8 mouse cellular contexts compared by ENCODE assay signal in the genomic region with DNA sequence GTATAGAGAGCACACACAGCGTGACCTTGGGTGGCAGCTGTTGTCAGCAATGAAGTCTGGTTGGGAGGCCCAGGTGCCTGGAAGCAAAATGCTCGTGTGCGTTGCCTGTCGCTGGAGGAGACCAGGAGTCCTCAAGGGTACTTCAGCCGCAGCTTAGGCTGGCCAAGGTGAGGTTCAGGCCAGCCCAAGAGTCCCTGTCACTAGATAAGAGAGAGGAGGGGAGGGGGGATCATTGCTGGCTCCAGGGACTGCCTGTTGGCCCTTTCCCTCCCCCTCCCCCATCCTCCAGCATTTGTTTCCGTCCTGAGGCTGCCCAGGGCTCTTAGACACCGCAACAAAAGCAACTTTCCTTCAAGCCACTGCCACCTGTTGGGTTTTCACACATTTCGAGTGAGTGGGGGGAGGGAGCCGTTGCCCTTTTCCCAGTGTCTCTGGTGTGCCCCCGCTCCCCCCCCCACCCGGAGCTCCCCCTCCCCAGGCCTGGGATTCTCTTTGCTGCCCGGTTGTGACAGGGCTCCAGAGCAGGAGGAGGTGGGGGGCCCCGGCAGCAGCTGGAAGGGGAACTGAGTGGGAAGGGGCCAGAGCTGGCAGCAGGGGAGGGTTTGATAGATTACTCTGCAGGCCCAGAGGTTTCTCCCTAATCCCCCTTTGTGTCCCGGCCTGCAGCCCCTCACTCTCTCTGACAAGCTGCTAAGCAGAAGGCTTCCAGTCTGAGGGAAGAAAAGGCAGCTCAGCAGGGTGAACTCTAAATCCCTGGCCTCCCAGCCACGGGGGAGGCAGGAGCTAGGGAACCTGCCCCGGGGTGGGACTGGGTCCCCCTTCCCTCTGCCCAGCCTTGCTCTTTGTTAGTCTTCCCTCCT. TPM values are rescaled to one million over a fixed set of nuclear protein-coding genes. Genes with fewer than 3 reads are reported as not detected.
DNase-seq lines count a peak whose midpoint lies in the region; ATAC-seq lines count a peak whose summit lies in the region.

No protein-coding gene starts in this region.

- H3K4me2 ChIP-seq in lung, embryonic 15.5 days = peak overlapping the region; percentile 23; the same call in 1 of the 2 replicates
- peak overlapping the region; percentile 41 for H3K4me2 ChIP-seq in liver, embryonic 11.5 days
- no peak overlapping the region for H3K4me2 ChIP-seq in stomach, embryonic 16.5 days (ENCODE audit: low read depth, low read length)

- no peaks in the 10 kb centered on the region for H3K36me3 ChIP-seq in lung, embryonic 15.5 days
- H3K36me3 ChIP-seq in forebrain, embryonic 10.5 days (replicated peaks) = no peaks in the 10 kb centered on the region
- H3K36me3 ChIP-seq in liver, embryonic 11.5 days (ENCODE audit: control insufficient read depth, insufficient read depth, low read length) = no peaks in the 10 kb centered on the region
- H3K36me3 ChIP-seq in stomach, embryonic 16.5 days (ENCODE audit: control insufficient read depth, insufficient read depth, low read length) = no peaks in the 10 kb centered on the region

- H3K27ac ChIP-seq in lung, embryonic 15.5 days = 0 out of 2 replicates have a peak overlapping the region, but pooled peaks have one; percentile 26
- peak overlapping the region; percentile 92 for H3K27ac ChIP-seq in forebrain, embryonic 10.5 days
- H3K27ac ChIP-seq in liver, embryonic 11.5 days (ENCODE audit: low read depth, low read length) = peak overlapping the region; percentile 41; the same call in 1 of the 2 replicates
- H3K27ac ChIP-seq in stomach, embryonic 16.5 days (ENCODE audit: low read length) = 0 out of 2 replicates have a peak overlapping the region, but pooled peaks have one; percentile 15

- ATAC-seq in lung, embryonic 15.5 days (ENCODE audit: borderline replicate concordance, extremely low read depth, low FRiP score, low TSS enrichment) = no peak
- no peak for ATAC-seq in liver, embryonic 11.5 days (replicated peaks; ENCODE audit: low FRiP score)
- ATAC-seq in stomach, embryonic 16.5 days (ENCODE audit: insufficient read depth, low FRiP score) = no peak

- 13% methylated on average over 16 of the region's 16 CpGs for WGBS in lung, embryonic 15.5 days
- WGBS in forebrain, embryonic 10.5 days = 3% methylated on average over 16 of the region's 16 CpGs
- WGBS in liver, embryonic 11.5 days = 9% methylated on average over 16 of the region's 16 CpGs
- 16% methylated on average over 16 of the region's 16 CpGs for WGBS in stomach, embryonic 16.5 days

- H3K27me3 ChIP-seq in lung, embryonic 15.5 days = 0 out of 2 replicates have a peak, but pooled peaks cover 5% of the 10 kb centered on the region
- peaks cover 68% of the 10 kb centered on the region for H3K27me3 ChIP-seq in forebrain, embryonic 10.5 days (ENCODE audit: poor library complexity, severe bottlenecking)
- no peaks in the 10 kb centered on the region for H3K27me3 ChIP-seq in liver, embryonic 11.5 days (replicated peaks; ENCODE audit: control insufficient read depth, insufficient read depth, low read length)
- H3K27me3 ChIP-seq in stomach, embryonic 16.5 days (ENCODE audit: control insufficient read depth, insufficient read depth, low read length) = peaks cover 3% of the 10 kb centered on the region; the same call in 1 of the 2 replicates

- DNase-seq in lung, postnatal 14 days = no peak
- peak; percentile 87 for DNase-seq in forebrain, embryonic 10.5 days (ENCODE audit: extremely low spot score, low spot score)
- no peak for DNase-seq in liver, embryonic 11.5 days (ENCODE audit: low spot score)
- DNase-seq in urinary bladder, postnatal 10 days (ENCODE audit: low spot score) = no peak
- no peak for DNase-seq in spleen, adult 12 weeks (ENCODE audit: low spot score)
- no peak for DNase-seq in right cerebral cortex, postnatal 4 days

- no peak overlapping the region for H3K9ac ChIP-seq in lung, embryonic 15.5 days
- H3K9ac ChIP-seq in liver, embryonic 11.5 days (ENCODE audit: low read depth, low read length) = no peak overlapping the region
- H3K9ac ChIP-seq in stomach, embryonic 16.5 days (ENCODE audit: low read length) = peak overlapping the region; percentile 38

- no peaks in the 10 kb centered on the region for H3K9me3 ChIP-seq in lung, embryonic 15.5 days
- no peaks in the 10 kb centered on the region for H3K9me3 ChIP-seq in forebrain, embryonic 10.5 days
- no peaks in the 10 kb centered on the region for H3K9me3 ChIP-seq in liver, embryonic 11.5 days (ENCODE audit: control insufficient read depth, low read length)
- H3K9me3 ChIP-seq in stomach, embryonic 16.5 days (replicated peaks; ENCODE audit: control insufficient read depth, low read length) = no peaks in the 10 kb centered on the region

- H3K4me1 ChIP-seq in lung, embryonic 15.5 days = peaks cover 24% of the 10 kb centered on the region
- peaks cover 100% of the 10 kb centered on the region for H3K4me1 ChIP-seq in forebrain, embryonic 10.5 days
- H3K4me1 ChIP-seq in liver, embryonic 11.5 days (replicated peaks; ENCODE audit: control insufficient read depth, insufficient read depth, low read length) = peaks cover 36% of the 10 kb centered on the region
- peaks cover 25% of the 10 kb centered on the region for H3K4me1 ChIP-seq in stomach, embryonic 16.5 days (ENCODE audit: control insufficient read depth, insufficient read depth, low read length)

- H3K4me3 ChIP-seq in lung, embryonic 15.5 days = no peak overlapping the region
- peak overlapping the region; percentile 34 for H3K4me3 ChIP-seq in forebrain, embryonic 10.5 days
- H3K4me3 ChIP-seq in liver, embryonic 11.5 days (ENCODE audit: low read depth, low read length) = no peak overlapping the region
- no peak overlapping the region for H3K4me3 ChIP-seq in stomach, embryonic 16.5 days (replicated peaks; ENCODE audit: low read length)

RNA-seq across cellular contexts. Expression of a gene that starts 8.1 kb away (rescaled TPM):
- polyA plus RNA-seq in lung, embryonic 15.5 days (2015; fragmentation: Nextera tagmentation; extraction: Ambion mirVana) = 2.3 and 2.7 TPM in 2 replicates
- polyA plus RNA-seq in forebrain, embryonic 10.5 days (2016; fragmentation: Nextera tagmentation; extraction: Ambion mirVana) = 9.0 and 9.3 TPM in 2 replicates
- 3.5 and 3.8 TPM in 2 replicates for polyA plus RNA-seq in liver, embryonic 11.5 days (2014; fragmentation: Nextera tagmentation; extraction: Ambion mirVana)
- 10.5 and 12.1 TPM in 2 replicates for polyA plus RNA-seq in stomach, embryonic 16.5 days (2015; fragmentation: Nextera tagmentation; extraction: Ambion mirVana)

RNA-seq across cellular contexts. Expression of a gene that starts 36.5 kb away (rescaled TPM):
- polyA plus RNA-seq in lung, embryonic 15.5 days (2015; fragmentation: Nextera tagmentation; extraction: Ambion mirVana) = 24.2 and 28.6 TPM in 2 replicates
- polyA plus RNA-seq in forebrain, embryonic 10.5 days (2016; fragmentation: Nextera tagmentation; extraction: Ambion mirVana) = 12.0 and 13.8 TPM in 2 replicates
- polyA plus RNA-seq in liver, embryonic 11.5 days (2014; fragmentation: Nextera tagmentation; extraction: Ambion mirVana) = 17.8 and 20.9 TPM in 2 replicates
- 18.6 and 21.3 TPM in 2 replicates for polyA plus RNA-seq in stomach, embryonic 16.5 days (2015; fragmentation: Nextera tagmentation; extraction: Ambion mirVana)

Comparison
In these comparisons a context has a peak if more than half of its experiments do, and no peak if none do; other contexts are left out.
1. H3K27ac ChIP-seq: peak in every context shown above with its lines; median percentile 92 in forebrain, embryonic 10.5 days; 41 in liver, embryonic 11.5 days; 26 in lung, embryonic 15.5 days; 15 in stomach, embryonic 16.5 days.